Mouse (Mus musculus): ENCODE results near the gene Car5a.

DNA sequence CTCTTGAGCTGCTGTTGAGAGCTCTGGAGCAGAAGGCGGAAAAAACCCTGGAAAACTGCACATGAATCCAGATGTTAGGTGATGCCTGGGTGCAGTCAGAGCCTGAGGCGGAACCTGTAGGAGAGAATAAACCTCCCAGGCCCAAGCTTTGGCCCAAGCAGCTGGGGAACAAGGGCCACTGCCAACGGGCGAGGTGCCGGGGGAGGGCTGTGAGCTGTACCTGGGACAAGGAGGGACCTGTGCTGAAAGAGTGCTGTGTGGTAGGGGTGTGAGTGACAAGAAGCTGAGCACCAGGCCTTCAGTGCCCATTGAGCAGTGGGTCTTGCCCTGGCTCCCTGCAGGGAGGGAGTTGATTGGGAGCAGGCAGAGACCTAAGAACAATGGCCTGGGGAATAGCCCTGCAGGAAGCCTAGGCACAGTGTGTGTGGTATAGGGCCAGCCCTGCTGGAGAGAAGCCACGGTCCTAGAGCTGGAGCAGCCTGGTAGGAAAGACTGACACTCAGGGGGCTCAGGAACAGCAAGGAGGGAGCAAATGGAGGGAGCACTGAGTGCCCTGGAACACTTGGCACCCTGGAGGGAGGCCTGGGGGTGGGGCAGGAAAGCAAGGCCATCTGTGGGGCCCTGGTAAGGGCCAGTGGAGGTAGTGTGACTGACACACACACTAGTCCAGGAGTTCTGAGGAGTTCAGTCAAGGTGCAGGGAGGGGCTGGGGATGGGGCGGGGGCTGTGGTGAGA is 22.2 kb upstream of the Car5a start:
- TF ChIP-seq POLR2A (IDR thresholded peaks at IDR 0.05; ENCODE audit: borderline replicate concordance, low read depth, low read length) (no peak), CTCF (IDR thresholded peaks at IDR 0.05; ENCODE audit: low read depth, low read length) (no peak)

Measured in bone marrow macrophage, adult 2 months (primary cell).